Mouse (Mus musculus) bone marrow, adult 2 months (tissue): ENCODE data around the gene F2rl2. TPM values are rescaled to one million over a fixed set of nuclear protein-coding genes. Genes with fewer than 3 reads are reported as not detected.

ENCODE experiments used
- H3K27ac ChIP-seq: fragments of 200-500 bp; 2 replicates; pipeline ENCODE4 v1.5.1; 2012; ENCODE audit warnings: low read depth, mild to moderate bottlenecking, control low read depth, inconsistent platforms, low read length; ENCODE audit not compliant: control insufficient read depth, poor library complexity, insufficient read depth
- H3K4me1 ChIP-seq: fragments of 200-500 bp; 2 replicates; pipeline ENCODE4 v1.6.1; 2011; ENCODE audit warnings: low read length; ENCODE audit not compliant: control insufficient read depth, insufficient read depth
- H3K4me3 ChIP-seq: fragments of 200-500 bp; replicated peaks from 2 replicates; pipeline ENCODE3; 2011; ENCODE audit warnings: mild to moderate bottlenecking, low read depth, low read length, control low read depth; ENCODE audit not compliant: control insufficient read depth
- CTCF ChIP-seq: fragments of 200-500 bp; IDR thresholded peaks from 2 replicates; pipeline ENCODE4 v1.5.1; 2011; ENCODE audit warnings: low read length, control low read depth; ENCODE audit not compliant: control insufficient read depth, insufficient read depth
- POLR2A ChIP-seq: fragments of 200-500 bp; IDR thresholded peaks from 2 replicates; pipeline ENCODE4 v1.6.1; 2011; ENCODE audit warnings: low read depth, mild to moderate bottlenecking, control low read depth, low read length, borderline replicate concordance; ENCODE audit not compliant: control insufficient read depth
- WGBS: fragments of 180-500 bp; shearing (Covaris S2); methylation state at CpG from one replicate; pipeline ENCODE4 v1.1.7; 2018; 5-methylcytosine and 5-hydroxymethylcytosine counted together
- polyA plus RNA-seq: library from polyadenylated mRNA; stranded (reverse); fragments of >200 nt; gene quantifications from 2 replicates; pipeline ENCODE4 v1.2.4, GENCODE M21; 2011; ENCODE audit warnings: low replicate concordance; ENCODE audit not compliant: missing spikeins, insufficient read depth, insufficient read length

The F2rl2 gene
- polyA plus RNA-seq, 1 experiment, result 18.3 TPM

GRCm38 (mm10) chr13:95712570-95713268, 16.1 kb downstream of the F2rl2 start:
- Histone ChIP-seq H3K27ac (no peak overlapping the region), H3K4me3 (no peak overlapping the region), H3K4me1 (no peaks in the 10 kb centered on the region)
- TF ChIP-seq CTCF, result no peak
- no peak for TF ChIP-seq POLR2A
- 73% methylated on average over 9 of the region's 9 CpGs for WGBS

- no peak for TF ChIP-seq CTCF
- TF ChIP-seq POLR2A, result no peak
- no peaks in the 10 kb centered on the region for H3K4me1 ChIP-seq
- WGBS, result 69% methylated on average over 3 of the region's 3 CpGs
- no peak overlapping the region for H3K4me3 ChIP-seq
- no peak overlapping the region for H3K27ac ChIP-seq
Measured at GRCm38 (mm10) chr13:95714271-95714975, 17.8 kb downstream of the F2rl2 start.

- H3K4me3 ChIP-seq, result no peak overlapping the region
- WGBS, result 36% methylated on average over 4 of the region's 4 CpGs
- no peak overlapping the region for H3K27ac ChIP-seq
- TF ChIP-seq CTCF (no peak), POLR2A (no peak)
- H3K4me1 ChIP-seq, result no peaks in the 10 kb centered on the region
Measured at GRCm38 (mm10) chr13:95715356-95715755, 18.7 kb downstream of the F2rl2 start.

GRCm38 (mm10) chr13:95719320-95720232, 22.9 kb downstream of the F2rl2 start:
- H3K27ac ChIP-seq, result no peak overlapping the region
- TF ChIP-seq CTCF (peak; percentile 36; the same call in 1 of the 2 replicates), POLR2A (no peak)
- 66% methylated on average over 14 of the region's 14 CpGs for WGBS
- no peak overlapping the region for H3K4me3 ChIP-seq
- H3K4me1 ChIP-seq, result no peaks in the 10 kb centered on the region

GRCm38 (mm10) chr13:95730491-95730890, 33.8 kb downstream of the F2rl2 start:
- H3K4me1 ChIP-seq, result no peaks in the 10 kb centered on the region
- 92% methylated on average over 4 of the region's 4 CpGs for WGBS
- TF ChIP-seq POLR2A (no peak), CTCF (no peak)
- H3K4me3 ChIP-seq, result no peak overlapping the region
- H3K27ac ChIP-seq, result no peak overlapping the region

- H3K4me1 ChIP-seq, result no peaks in the 10 kb centered on the region; the same call in 1 of the 2 replicates
- WGBS, result 78% methylated on average over 5 of the region's 5 CpGs
- TF ChIP-seq CTCF (no peak), POLR2A (no peak)
- no peak overlapping the region for H3K27ac ChIP-seq
- no peak overlapping the region for H3K4me3 ChIP-seq
Measured at GRCm38 (mm10) chr13:95739651-95740050, 43.0 kb downstream of the F2rl2 start.

GRCm38 (mm10) chr13:95741813-95742689, 45.4 kb downstream of the F2rl2 start:
- no peak overlapping the region for H3K4me3 ChIP-seq
- WGBS, result 54% methylated on average over 11 of the region's 11 CpGs
- TF ChIP-seq POLR2A (no peak), CTCF (no peak)
- H3K4me1 ChIP-seq, result no peaks in the 10 kb centered on the region; the same call in 1 of the 2 replicates
- no peak overlapping the region for H3K27ac ChIP-seq
